Mouse (Mus musculus) G1E (cell line): ENCODE data around the gene Shroom1.

Source experiments
- CTCF ChIP-seq: IDR thresholded peaks from 2 replicates; pipeline ENCODE4 v1.5.1; 2012; ENCODE audit warnings: low read depth, low read length, inconsistent platforms, mixed read lengths
- GATA1 ChIP-seq: IDR thresholded peaks from 2 replicates; pipeline ENCODE4 v1.6.1; 2012; ENCODE audit warnings: borderline replicate concordance, low read length, inconsistent platforms, mixed read lengths
- GATA2 ChIP-seq: IDR thresholded peaks from 2 replicates; pipeline ENCODE4 v1.6.1; 2012; ENCODE audit warnings: low read depth, low read length, inconsistent platforms, borderline replicate concordance
- POLR2AphosphoS5 ChIP-seq: IDR thresholded peaks from 2 replicates; pipeline ENCODE4 v1.6.1; 2012; ENCODE audit warnings: low read depth, low read length, inconsistent platforms; ENCODE audit not compliant: insufficient replicate concordance
- TAL1 ChIP-seq: conservative IDR thresholded peaks from 2 replicates; pipeline ENCODE4 v1.6.1; 2012; ENCODE audit warnings: low read depth, low read length, inconsistent platforms, mixed read lengths

DNA sequence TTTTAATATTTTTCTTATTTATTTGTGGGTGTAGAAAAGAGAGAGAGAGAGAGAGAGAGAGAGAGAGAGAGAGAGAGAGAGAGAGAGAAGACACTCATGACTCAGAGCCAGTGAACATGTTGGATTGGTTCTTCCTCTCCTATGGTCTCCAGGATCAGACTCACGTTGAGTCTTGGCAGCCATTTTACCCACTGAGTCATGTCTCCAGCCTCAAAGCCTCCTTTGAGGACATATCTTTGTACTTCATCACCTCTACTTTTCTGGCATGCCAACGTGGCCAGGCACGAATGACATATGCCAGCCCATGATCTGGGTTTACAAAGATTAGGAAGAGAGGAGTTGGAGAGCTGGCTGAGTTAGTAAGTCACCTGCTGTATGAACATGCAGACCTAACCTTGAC is 3.2 kb downstream of the Shroom1 start:
- TF ChIP-seq CTCF (no peak), POLR2AphosphoS5 (no peak), GATA1 (no peak), GATA2 (no peak), TAL1 (no peak)
